Mouse (Mus musculus) limb, embryonic 14.5 days (tissue): Measurements from ENCODE around the gene Rmdn2. TPM values are rescaled to one million over a fixed set of nuclear protein-coding genes. Genes with fewer than 3 reads are reported as not detected.

Experiments
- ATAC-seq: fragments of 200-750 bp; cut with Nextera tagmentation; 2 replicates; pipeline ENCODE4 v1.8.0; 2017; ENCODE audit warnings: low read depth, moderate number of reproducible peaks, moderate TSS enrichment; ENCODE audit not compliant: low FRiP score
- DNase-seq: peaks from one replicate; pipeline ENCODE4 v3.0.0-alpha.2; 2015; ENCODE audit warnings: low spot score
- H3K27ac ChIP-seq: fragments of 300-500 bp; sonication (generic); replicated peaks from 2 replicates; pipeline ENCODE4 v1.5.1; 2014; ENCODE audit warnings: low read depth, mild to moderate bottlenecking, low read length, moderate library complexity, mixed read lengths
- H3K27me3 ChIP-seq: fragments of 300-500 bp; sonication (generic); 2 replicates; pipeline ENCODE4 v1.6.1; 2014; ENCODE audit warnings: low read length, mixed read lengths; ENCODE audit not compliant: control insufficient read depth, insufficient read depth
- H3K36me3 ChIP-seq: fragments of 300-500 bp; sonication (generic); 2 replicates; pipeline ENCODE4 v1.6.1; 2014; ENCODE audit warnings: mild to moderate bottlenecking, low read length, moderate library complexity, mixed read lengths; ENCODE audit not compliant: control insufficient read depth, insufficient read depth
- H3K4me1 ChIP-seq: fragments of 300-500 bp; sonication (generic); 2 replicates; pipeline ENCODE4 v1.6.1; 2014; ENCODE audit warnings: antibody characterized with exemption, low read length, mixed read lengths; ENCODE audit not compliant: control insufficient read depth, insufficient read depth
- H3K4me2 ChIP-seq: fragments of 300-500 bp; sonication (generic); replicated peaks from 2 replicates; pipeline ENCODE4 v1.6.1; 2014; ENCODE audit warnings: low read depth, mild to moderate bottlenecking, low read length, moderate library complexity; ENCODE audit not compliant: severe bottlenecking
- H3K4me3 ChIP-seq: fragments of 300-500 bp; sonication (generic); replicated peaks from 2 replicates; pipeline ENCODE4 v1.5.1; 2014; ENCODE audit warnings: low read length
- H3K9ac ChIP-seq: fragments of 300-500 bp; sonication (generic); 2 replicates; pipeline ENCODE4 v1.6.1; 2014; ENCODE audit warnings: mild to moderate bottlenecking, low read depth, low read length, moderate library complexity; ENCODE audit not compliant: severe bottlenecking
- H3K9me3 ChIP-seq: fragments of 300-500 bp; sonication (generic); 2 replicates; pipeline ENCODE4 v1.6.1; 2016; ENCODE audit warnings: low read length; ENCODE audit not compliant: control insufficient read depth
- POLR2A ChIP-seq: fragments of 200-500 bp; IDR thresholded peaks from 2 replicates; pipeline ENCODE4 v1.8.0; 2012; ENCODE audit warnings: inconsistent platforms, mild to moderate bottlenecking, moderate library complexity, borderline replicate concordance; ENCODE audit not compliant: insufficient read depth, insufficient read length; ENCODE audit errors: extremely low read depth
- WGBS: fragments of 180-500 bp; shearing (Covaris S2); extraction: QIAGEN DNeasy Blood & Tissue Kit; methylation state at CpG from one replicate; pipeline ENCODE4 v1.1.7; 2014; 5-methylcytosine and 5-hydroxymethylcytosine counted together
- polyA plus RNA-seq, 2 experiments: library from polyadenylated mRNA; depleted of rRNA in 1 of 2; stranded (reverse) in 1 of 2; unstranded in 1 of 2; fragments of >200 nt; fragmentation: Nextera tagmentation in 1 of 2; extraction: Ambion mirVana in 1 of 2; gene quantifications; 2 replicates each; pipeline versions ENCODE4 v1.2.1 to v1.2.3; 2012 to 2014

Gene Rmdn2
- polyA plus RNA-seq, 2 experiments: 7.6 to 10.7 TPM

DNA sequence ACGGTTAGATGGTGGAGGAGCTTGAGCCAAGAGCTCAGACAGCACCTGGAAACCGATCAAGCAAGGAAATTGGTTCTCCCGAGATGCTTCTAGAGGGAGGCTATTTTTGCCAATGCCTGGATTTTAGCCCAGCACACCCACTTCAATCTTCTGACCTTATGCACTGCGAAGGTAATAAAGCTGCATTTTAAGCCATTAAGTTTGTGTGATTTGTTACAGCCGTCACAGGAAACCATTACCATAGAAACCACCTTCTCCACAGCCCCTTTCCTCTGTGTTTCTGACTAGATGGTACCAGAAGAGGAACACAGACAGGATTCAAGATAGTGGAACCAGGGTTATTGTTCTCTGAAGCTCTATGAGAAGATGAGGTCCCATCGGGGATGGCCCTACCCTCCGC, 33.3 kb upstream of the Rmdn2 start:
- WGBS: 36% methylated on average over 7 of the region's 7 CpGs
- TF ChIP-seq POLR2A: no peak
- DNase-seq (no peak), ATAC-seq (0 out of 2 replicates have a peak, but pooled peaks have one; percentile 26)
- H3K9ac ChIP-seq: no peak overlapping the region
- no peaks in the 10 kb centered on the region for H3K27me3 ChIP-seq
- H3K9me3 ChIP-seq: no peaks in the 10 kb centered on the region
- H3K36me3 ChIP-seq: no peaks in the 10 kb centered on the region
- no peak overlapping the region for H3K4me2 ChIP-seq
- H3K4me1 ChIP-seq: peaks cover 16% of the 10 kb centered on the region
- H3K4me3 ChIP-seq: no peak overlapping the region
- H3K27ac ChIP-seq: no peak overlapping the region

DNA sequence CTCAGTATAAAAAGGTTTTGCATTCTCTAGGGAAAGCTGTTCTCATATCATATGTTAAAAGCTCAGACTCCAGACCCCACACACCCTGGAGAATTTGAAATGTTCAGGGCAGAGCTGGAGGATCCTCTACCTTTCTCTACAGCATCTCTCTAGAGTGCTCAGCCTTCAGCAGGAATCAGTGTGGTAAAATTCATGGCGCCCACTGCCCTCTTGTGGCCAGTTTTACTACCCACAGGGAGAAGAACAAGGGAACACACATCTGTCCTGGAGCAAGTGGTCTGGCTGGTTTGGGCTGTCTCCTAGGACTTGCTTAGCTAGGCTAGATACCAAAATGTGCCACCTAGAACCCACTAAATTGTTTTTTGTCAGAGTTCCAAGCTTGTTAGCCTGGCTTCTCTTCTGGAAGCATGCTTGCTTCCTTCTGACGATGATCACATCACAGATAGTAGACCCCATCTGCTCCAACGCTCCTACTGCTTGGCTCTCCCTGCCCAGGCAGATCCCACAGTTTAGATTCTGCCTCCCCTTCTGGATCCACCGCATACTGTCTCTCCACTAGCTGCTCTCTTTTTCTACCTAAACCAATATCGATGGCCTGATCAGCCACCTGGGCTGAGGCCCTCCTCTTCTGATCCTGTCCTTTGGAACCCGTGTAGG, 31.3 kb upstream of the Rmdn2 start:
- Histone ChIP-seq H3K9ac (no peak overlapping the region), H3K36me3 (no peaks in the 10 kb centered on the region), H3K4me3 (no peak overlapping the region), H3K4me2 (no peak overlapping the region), H3K9me3 (no peaks in the 10 kb centered on the region), H3K4me1 (peaks cover 16% of the 10 kb centered on the region), H3K27me3 (no peaks in the 10 kb centered on the region), H3K27ac (no peak overlapping the region)
- DNase-seq (peak; percentile 84), ATAC-seq (peak; percentile 73)
- WGBS: 60% methylated on average over 6 of the region's 6 CpGs
- TF ChIP-seq POLR2A: no peak

DNA sequence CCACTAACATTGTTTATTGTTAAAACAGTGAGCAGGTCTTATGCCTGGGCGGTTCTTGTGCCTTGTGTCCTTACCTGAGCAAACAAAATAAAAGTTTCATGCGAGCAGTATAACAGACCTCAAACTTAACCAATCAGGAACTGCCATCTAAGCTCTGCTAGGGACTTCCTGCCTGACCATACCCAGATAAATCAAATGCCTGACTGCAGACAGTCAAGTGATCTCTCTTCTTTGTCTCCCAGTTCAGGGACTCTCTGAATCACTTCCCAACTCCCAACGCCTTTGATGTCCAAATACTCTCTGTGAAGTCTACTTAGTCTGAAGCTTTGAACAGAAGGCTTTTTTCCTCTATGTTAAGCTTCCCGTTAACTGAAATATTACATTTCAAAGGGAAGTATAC, 28.2 kb upstream of the Rmdn2 start:
- peaks cover 8% of the 10 kb centered on the region for H3K4me1 ChIP-seq
- H3K4me3 ChIP-seq: no peak overlapping the region
- no peak for ATAC-seq
- DNase-seq: no peak
- no peak overlapping the region for H3K9ac ChIP-seq
- no peaks in the 10 kb centered on the region for H3K9me3 ChIP-seq
- 54% methylated on average over 4 of the region's 4 CpGs for WGBS
- H3K4me2 ChIP-seq: no peak overlapping the region
- TF ChIP-seq POLR2A: no peak
- no peaks in the 10 kb centered on the region for H3K27me3 ChIP-seq
- no peaks in the 10 kb centered on the region for H3K36me3 ChIP-seq
- no peak overlapping the region for H3K27ac ChIP-seq

DNA sequence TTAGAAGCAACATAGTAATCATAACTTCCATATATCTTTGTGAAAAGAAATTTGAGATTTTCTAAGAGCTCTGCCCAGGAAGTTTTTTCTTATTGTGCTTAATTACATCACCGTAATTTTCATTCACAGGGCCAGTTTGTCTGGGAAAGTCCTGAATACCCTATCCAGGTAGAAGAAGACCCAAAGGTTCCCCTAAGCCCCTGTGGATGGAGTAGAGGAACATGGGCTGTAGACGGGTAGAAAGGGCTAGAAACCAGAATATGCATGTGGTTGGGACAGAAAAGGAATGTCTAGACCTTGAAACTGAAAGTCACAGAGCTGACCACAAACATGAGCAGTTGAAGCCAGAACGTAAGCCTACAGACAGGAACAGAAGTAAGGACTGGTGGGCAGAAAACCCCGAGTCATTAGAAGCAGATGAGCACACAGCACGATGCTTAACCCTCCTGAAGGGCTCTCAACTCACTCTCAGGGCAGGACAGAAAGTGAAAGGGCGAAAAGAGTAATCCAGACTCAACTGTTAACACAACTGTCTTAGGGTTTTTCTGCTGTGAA, 27.3 kb upstream of the Rmdn2 start:
- DNase-seq (no peak), ATAC-seq (no peak)
- no peak overlapping the region for H3K4me3 ChIP-seq
- no peaks in the 10 kb centered on the region for H3K36me3 ChIP-seq
- no peak overlapping the region for H3K9ac ChIP-seq
- no peaks in the 10 kb centered on the region for H3K9me3 ChIP-seq
- H3K4me1 ChIP-seq: peaks cover 3% of the 10 kb centered on the region; the same call in 1 of the 2 replicates
- no peaks in the 10 kb centered on the region for H3K27me3 ChIP-seq
- WGBS: 68% methylated on average over 6 of the region's 6 CpGs
- H3K27ac ChIP-seq: no peak overlapping the region
- TF ChIP-seq POLR2A: no peak
- no peak overlapping the region for H3K4me2 ChIP-seq

DNA sequence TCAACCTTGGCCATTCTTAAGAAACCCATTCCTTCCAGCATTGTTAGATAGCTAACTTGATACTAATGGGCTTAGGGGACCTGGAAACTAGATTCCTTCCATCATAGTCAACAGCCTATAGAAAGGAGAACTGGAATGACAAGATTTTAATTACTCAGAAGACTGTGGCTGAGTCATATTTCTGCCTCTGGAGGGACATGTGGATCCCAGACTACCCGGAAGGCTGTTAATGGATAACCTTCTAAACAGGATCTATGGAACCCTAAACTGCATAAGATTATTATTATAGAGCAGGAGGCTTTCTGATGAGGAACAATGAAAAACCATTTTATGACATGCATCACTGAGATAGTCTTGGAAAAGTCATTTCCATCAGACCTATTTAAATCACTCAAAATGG, 21.8 kb upstream of the Rmdn2 start:
- H3K27ac ChIP-seq: no peak overlapping the region
- no peaks in the 10 kb centered on the region for H3K36me3 ChIP-seq
- no peak overlapping the region for H3K9ac ChIP-seq
- no peaks in the 10 kb centered on the region for H3K27me3 ChIP-seq
- 76% methylated on average over 1 of the region's 1 CpGs for WGBS
- no peak for DNase-seq
- no peak for ATAC-seq
- H3K9me3 ChIP-seq: no peaks in the 10 kb centered on the region
- no peak overlapping the region for H3K4me3 ChIP-seq
- no peak for TF ChIP-seq POLR2A
- no peak overlapping the region for H3K4me2 ChIP-seq
- no peaks in the 10 kb centered on the region for H3K4me1 ChIP-seq
